Mouse (Mus musculus): Measurements from ENCODE around the gene Notch1. TPM values are rescaled to one million over a fixed set of nuclear protein-coding genes. Genes with fewer than 3 reads are reported as not detected.

The Notch1 gene
- polyA plus RNA-seq, 1 experiment, result 16.1 TPM

DNA sequence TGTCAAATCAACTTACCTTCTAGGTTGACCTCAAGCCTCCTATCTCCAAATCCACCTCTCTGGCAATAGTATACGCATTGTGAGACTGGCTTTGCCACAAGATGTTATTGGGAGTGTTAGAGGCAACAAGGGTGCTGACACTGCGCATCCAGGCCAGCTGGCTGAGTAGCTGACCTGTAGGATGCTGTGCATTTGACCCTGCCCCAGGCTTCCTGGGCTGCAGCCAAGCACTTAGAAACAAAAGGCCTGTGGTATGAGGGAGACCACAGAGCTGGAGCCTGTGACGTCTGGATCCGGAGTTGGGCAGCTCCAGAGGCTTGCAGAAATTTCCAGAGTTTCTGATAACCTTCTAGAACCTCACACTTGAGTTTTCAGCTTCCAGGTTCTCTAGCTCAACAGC lies 26.7 kb upstream of the Notch1 start:
- Histone ChIP-seq H3K4me1 (ENCODE audit: control insufficient read depth, insufficient read depth, low read length) (peaks cover 12% of the 10 kb centered on the region; the same call in 1 of the 2 replicates), H3K4me3 (ENCODE audit: insufficient read depth, low read depth, low read length) (no peak overlapping the region), H3K27ac (ENCODE audit: insufficient read depth, low read depth, low read length) (peak overlapping the region; percentile 37; the same call in 1 of the 2 replicates), H3K36me3 (ENCODE audit: control insufficient read depth, insufficient read depth, low read length) (no peaks in the 10 kb centered on the region), H3K27me3 (replicated peaks; ENCODE audit: control insufficient read depth, insufficient read depth, low read length) (no peaks in the 10 kb centered on the region)
- DNase-seq, result peak; percentile 78
- TF ChIP-seq CTCF (conservative IDR thresholded peaks at IDR 0.05; ENCODE audit: insufficient read depth, insufficient read length, low read depth, low read length) (no peak), POLR2A (IDR thresholded peaks at IDR 0.05; ENCODE audit: low read depth, low read length) (no peak)
- WGBS, result 52% methylated on average over 4 of the region's 4 CpGs

DNA sequence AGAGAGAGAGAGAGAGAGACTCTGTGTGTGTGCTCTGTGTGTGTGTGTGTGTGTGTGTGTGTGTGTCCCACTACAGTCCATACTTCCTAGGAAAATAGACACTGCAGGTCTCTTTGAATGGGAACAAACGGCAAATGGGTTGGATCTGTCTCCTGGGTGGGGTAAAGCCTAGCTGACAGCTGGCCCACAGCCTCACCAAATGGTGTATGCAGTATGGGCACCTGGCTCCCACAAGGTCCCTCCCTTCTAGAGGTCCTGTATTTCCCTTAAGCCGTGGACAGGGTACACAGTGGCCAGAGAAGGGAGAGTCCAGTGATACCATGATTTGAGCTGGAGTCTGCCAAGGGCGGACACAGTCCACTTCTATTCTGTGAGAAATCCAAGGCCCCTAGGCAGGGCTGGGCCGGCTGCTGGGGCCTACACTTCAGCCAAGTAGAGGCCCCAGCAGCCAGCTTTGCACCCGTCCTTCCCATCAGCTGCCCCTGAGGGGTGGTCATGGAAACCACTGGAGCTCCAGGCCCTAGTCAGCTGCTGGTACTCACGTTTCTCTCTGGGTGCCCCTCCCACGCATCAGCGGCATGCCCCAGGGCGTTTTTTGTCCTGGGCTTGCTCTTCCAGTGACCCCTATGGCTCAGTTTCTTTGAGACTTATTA lies 24.9 kb upstream of the Notch1 start:
- TF ChIP-seq CTCF (conservative IDR thresholded peaks at IDR 0.05; ENCODE audit: insufficient read depth, insufficient read length, low read depth, low read length), result no peak
- TF ChIP-seq POLR2A (IDR thresholded peaks at IDR 0.05; ENCODE audit: low read depth, low read length), result no peak
- H3K4me3 ChIP-seq (ENCODE audit: insufficient read depth, low read depth, low read length), result no peak overlapping the region
- peaks cover 12% of the 10 kb centered on the region; the same call in 1 of the 2 replicates for H3K4me1 ChIP-seq (ENCODE audit: control insufficient read depth, insufficient read depth, low read length)
- no peak for DNase-seq
- H3K27ac ChIP-seq (ENCODE audit: insufficient read depth, low read depth, low read length), result no peak overlapping the region
- H3K36me3 ChIP-seq (ENCODE audit: control insufficient read depth, insufficient read depth, low read length), result no peaks in the 10 kb centered on the region
- 69% methylated on average over 9 of the region's 9 CpGs for WGBS
- H3K27me3 ChIP-seq (replicated peaks; ENCODE audit: control insufficient read depth, insufficient read depth, low read length), result no peaks in the 10 kb centered on the region

DNA sequence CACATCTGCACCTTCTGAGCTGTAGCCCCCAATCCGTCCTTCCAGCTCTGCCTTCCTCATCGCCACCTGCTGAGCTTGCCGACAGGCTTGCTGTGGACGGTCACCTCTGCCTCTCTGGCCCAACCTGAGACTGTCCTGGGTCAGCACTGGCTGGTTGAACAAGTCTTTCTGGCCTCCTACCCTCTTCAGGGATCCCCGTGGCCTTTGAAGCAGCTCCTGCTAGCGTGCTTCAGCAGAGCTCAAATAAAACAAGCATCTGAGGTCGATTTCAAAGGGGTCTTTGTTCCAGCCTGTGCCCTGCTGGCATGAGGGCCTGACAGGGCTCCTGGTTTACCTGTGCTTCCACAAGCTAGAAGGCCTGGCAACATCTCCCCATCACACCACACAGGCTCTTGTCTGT lies 24.3 kb upstream of the Notch1 start:
- H3K27ac ChIP-seq (ENCODE audit: insufficient read depth, low read depth, low read length), result no peak overlapping the region
- H3K4me1 ChIP-seq (ENCODE audit: control insufficient read depth, insufficient read depth, low read length), result peaks cover 12% of the 10 kb centered on the region; the same call in 1 of the 2 replicates

DNA sequence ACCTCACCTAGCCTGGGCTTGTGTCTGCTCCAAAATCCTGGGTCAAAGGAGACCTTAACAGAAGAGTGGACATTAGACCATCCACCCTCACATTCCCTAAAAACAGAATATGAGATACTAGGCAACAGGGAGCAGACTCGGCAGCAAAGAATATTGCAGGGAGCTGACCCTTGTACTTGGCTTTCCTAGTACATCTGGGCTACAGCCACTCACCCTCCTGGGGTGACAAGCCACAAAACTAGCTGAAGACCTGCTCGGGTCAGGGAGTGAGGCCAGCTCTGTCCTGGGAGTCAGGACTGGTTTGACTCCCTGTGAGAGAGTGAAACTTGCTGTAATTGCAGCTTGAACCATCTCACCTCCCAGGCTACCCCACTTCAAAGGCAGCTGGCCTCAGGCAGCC lies 23.1 kb upstream of the Notch1 start:
- H3K27ac ChIP-seq (ENCODE audit: insufficient read depth, low read depth, low read length), result no peak overlapping the region
- no peaks in the 10 kb centered on the region for H3K36me3 ChIP-seq (ENCODE audit: control insufficient read depth, insufficient read depth, low read length)
- no peak for TF ChIP-seq CTCF (conservative IDR thresholded peaks at IDR 0.05; ENCODE audit: insufficient read depth, insufficient read length, low read depth, low read length)
- no peak for TF ChIP-seq POLR2A (IDR thresholded peaks at IDR 0.05; ENCODE audit: low read depth, low read length)
- no peak for DNase-seq
- no peak overlapping the region for H3K4me3 ChIP-seq (ENCODE audit: insufficient read depth, low read depth, low read length)
- H3K27me3 ChIP-seq (replicated peaks; ENCODE audit: control insufficient read depth, insufficient read depth, low read length), result no peaks in the 10 kb centered on the region
- peaks cover 15% of the 10 kb centered on the region; the same call in 1 of the 2 replicates for H3K4me1 ChIP-seq (ENCODE audit: control insufficient read depth, insufficient read depth, low read length)
- 60% methylated on average over 2 of the region's 2 CpGs for WGBS

More for the DNA sequence above, 24.3 kb upstream of the Notch1 start:
- no peaks in the 10 kb centered on the region for H3K36me3 ChIP-seq (ENCODE audit: control insufficient read depth, insufficient read depth, low read length)
- no peak for TF ChIP-seq CTCF (conservative IDR thresholded peaks at IDR 0.05; ENCODE audit: insufficient read depth, insufficient read length, low read depth, low read length)
- no peak for TF ChIP-seq POLR2A (IDR thresholded peaks at IDR 0.05; ENCODE audit: low read depth, low read length)
- WGBS, result 71% methylated on average over 7 of the region's 7 CpGs
- no peaks in the 10 kb centered on the region for H3K27me3 ChIP-seq (replicated peaks; ENCODE audit: control insufficient read depth, insufficient read depth, low read length)
- H3K4me3 ChIP-seq (ENCODE audit: insufficient read depth, low read depth, low read length), result no peak overlapping the region
- DNase-seq, result no peak

DNA sequence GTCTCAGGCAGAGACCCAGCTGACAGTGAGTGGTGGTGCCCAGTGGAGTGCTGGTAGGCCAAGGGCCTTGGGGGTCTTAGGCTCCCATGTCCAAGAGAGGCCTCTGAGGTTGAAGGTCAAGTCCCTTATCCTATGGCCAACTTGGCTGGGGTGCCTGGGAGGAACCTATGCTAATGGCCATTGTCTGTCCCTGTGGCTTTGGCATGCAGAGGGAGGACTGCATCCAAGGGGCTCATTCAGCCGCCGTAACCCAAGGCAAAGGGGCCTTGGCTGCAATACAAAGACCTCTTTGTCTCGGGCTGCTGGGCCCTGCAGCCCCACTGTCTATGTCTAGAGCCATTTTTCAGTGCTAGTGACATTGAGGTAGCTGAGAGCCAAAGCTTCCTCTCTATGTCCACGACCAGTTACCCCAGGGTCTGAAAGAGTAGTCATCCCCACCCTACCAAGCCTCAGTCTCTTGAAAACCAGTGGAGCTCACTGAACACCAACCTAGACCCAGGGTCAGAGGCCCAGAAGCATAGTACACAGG lies 19.1 kb upstream of the Notch1 start:
- TF ChIP-seq POLR2A (IDR thresholded peaks at IDR 0.05; ENCODE audit: low read depth, low read length) (no peak), CTCF (conservative IDR thresholded peaks at IDR 0.05; ENCODE audit: insufficient read depth, insufficient read length, low read depth, low read length) (no peak)
- H3K36me3 ChIP-seq (ENCODE audit: control insufficient read depth, insufficient read depth, low read length), result no peaks in the 10 kb centered on the region
- H3K4me3 ChIP-seq (ENCODE audit: insufficient read depth, low read depth, low read length), result no peak overlapping the region
- DNase-seq, result no peak
- WGBS, result 79% methylated on average over 4 of the region's 4 CpGs
- no peak overlapping the region for H3K27ac ChIP-seq (ENCODE audit: insufficient read depth, low read depth, low read length)
- no peaks in the 10 kb centered on the region for H3K27me3 ChIP-seq (replicated peaks; ENCODE audit: control insufficient read depth, insufficient read depth, low read length)
- H3K4me1 ChIP-seq (ENCODE audit: control insufficient read depth, insufficient read depth, low read length), result 0 out of 2 replicates have a peak, but pooled peaks cover 3% of the 10 kb centered on the region

DNA sequence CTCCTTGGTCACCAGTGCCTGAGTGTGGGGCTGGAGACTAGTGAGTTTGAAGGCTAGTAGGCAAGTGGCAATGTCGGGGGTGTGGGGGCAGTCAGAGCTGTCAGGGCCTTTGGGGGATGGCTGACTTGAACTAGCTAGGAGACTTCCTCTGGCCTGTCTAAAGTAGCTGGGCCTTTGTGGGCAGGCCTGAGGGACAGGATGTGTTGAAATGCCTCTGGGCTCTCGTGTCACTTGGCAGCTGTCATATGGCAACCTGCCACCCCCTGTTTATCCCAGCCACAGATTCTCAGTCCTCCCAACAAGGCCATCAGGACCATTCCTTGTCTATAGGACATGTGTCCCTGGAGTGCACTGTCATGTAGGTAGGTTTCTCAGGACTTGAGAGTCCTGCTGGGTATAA lies 18.2 kb upstream of the Notch1 start:
- DNase-seq, result peak; percentile 81
- H3K4me1 ChIP-seq (ENCODE audit: control insufficient read depth, insufficient read depth, low read length), result 0 out of 2 replicates have a peak, but pooled peaks cover 3% of the 10 kb centered on the region
- peak overlapping the region; percentile 18; the same call in 1 of the 2 replicates for H3K27ac ChIP-seq (ENCODE audit: insufficient read depth, low read depth, low read length)
- WGBS, result 59% methylated on average over 2 of the region's 2 CpGs
- no peak overlapping the region for H3K4me3 ChIP-seq (ENCODE audit: insufficient read depth, low read depth, low read length)
- TF ChIP-seq POLR2A (IDR thresholded peaks at IDR 0.05; ENCODE audit: low read depth, low read length) (no peak), CTCF (conservative IDR thresholded peaks at IDR 0.05; ENCODE audit: insufficient read depth, insufficient read length, low read depth, low read length) (no peak)
- H3K36me3 ChIP-seq (ENCODE audit: control insufficient read depth, insufficient read depth, low read length), result no peaks in the 10 kb centered on the region
- H3K27me3 ChIP-seq (replicated peaks; ENCODE audit: control insufficient read depth, insufficient read depth, low read length), result no peaks in the 10 kb centered on the region

DNA sequence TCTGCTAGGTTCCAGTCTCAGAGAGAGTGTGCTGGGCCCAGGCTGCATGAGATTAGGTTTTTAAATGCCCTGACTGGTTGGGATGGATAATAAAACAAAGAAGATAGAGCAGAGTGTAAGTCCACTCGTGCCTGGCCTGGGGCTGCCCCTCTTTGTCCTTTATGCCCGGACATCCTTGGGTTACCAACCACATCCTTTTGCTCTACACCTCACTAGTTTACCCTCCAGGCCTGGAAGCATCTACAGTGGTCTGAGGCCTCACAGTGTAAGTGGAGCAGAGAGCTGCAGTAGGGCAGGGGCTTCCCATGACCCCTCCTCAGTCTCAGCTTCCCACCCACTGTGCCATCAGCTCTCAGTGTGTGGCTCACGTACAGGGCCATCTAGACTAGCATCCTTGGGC lies 17.7 kb upstream of the Notch1 start:
- no peaks in the 10 kb centered on the region for H3K27me3 ChIP-seq (replicated peaks; ENCODE audit: control insufficient read depth, insufficient read depth, low read length)
- no peak for DNase-seq
- H3K27ac ChIP-seq (ENCODE audit: insufficient read depth, low read depth, low read length), result peak overlapping the region; percentile 18; the same call in 1 of the 2 replicates
- no peak for TF ChIP-seq POLR2A (IDR thresholded peaks at IDR 0.05; ENCODE audit: low read depth, low read length)
- TF ChIP-seq CTCF (conservative IDR thresholded peaks at IDR 0.05; ENCODE audit: insufficient read depth, insufficient read length, low read depth, low read length), result no peak
- H3K36me3 ChIP-seq (ENCODE audit: control insufficient read depth, insufficient read depth, low read length), result no peaks in the 10 kb centered on the region
- no peak overlapping the region for H3K4me3 ChIP-seq (ENCODE audit: insufficient read depth, low read depth, low read length)
- 62% methylated on average over 3 of the region's 3 CpGs for WGBS
- H3K4me1 ChIP-seq (ENCODE audit: control insufficient read depth, insufficient read depth, low read length), result 0 out of 2 replicates have a peak, but pooled peaks cover 3% of the 10 kb centered on the region

All from kidney, adult 2 months (tissue).